17 mouse cellular contexts compared by ENCODE assay signal in genomic region chr9:13509751-13510150, GRCm38 (mm10).
DNase-seq lines count a peak whose midpoint lies in the region; ATAC-seq lines count a peak whose summit lies in the region.
"Had no signal": no experiment of that assay in that cellular context is flagged by ENCODE, and none has a peak within 500 bp of the region (broad histone marks: within the 10 kb centered on the region; RNA-seq: fewer than 3 reads in every experiment).

No protein-coding gene starts in this region.

- no peak overlapping the region for H3K4me3 ChIP-seq in hindbrain, embryonic 12.5 days
- no peak overlapping the region for H3K4me3 ChIP-seq in hindbrain, embryonic 10.5 days
- no peak overlapping the region for H3K4me3 ChIP-seq in neural tube, embryonic 14.5 days (ENCODE audit: low read depth, low read length)
- H3K4me3 ChIP-seq: erythroblast, embryonic 14.5 days; layer of hippocampus, adult 2 months; limb, embryonic 12.5 days had no signal

- no peaks in the 10 kb centered on the region for H3K9me3 ChIP-seq in hindbrain, embryonic 12.5 days (replicated peaks)
- no peaks in the 10 kb centered on the region for H3K9me3 ChIP-seq in hindbrain, embryonic 10.5 days
- no peaks in the 10 kb centered on the region for H3K9me3 ChIP-seq in neural tube, embryonic 14.5 days (ENCODE audit: control insufficient read depth, low read length)
- H3K9me3 ChIP-seq: limb, embryonic 12.5 days had no signal

- DNase-seq in hindbrain, embryonic 10.5 days (ENCODE audit: low spot score), result no peak
- DNase-seq in neural tube, embryonic 10.5 days (ENCODE audit: extremely low spot score, low spot score), result no peak
- peak; percentile 65 to 74 for DNase-seq in cerebellum, postnatal 36 days
- peak; percentile 66 for DNase-seq in splenic B cell, adult 2 months (ENCODE audit: low read depth, low spot score)
- no peak for DNase-seq in Muller cell, postnatal 12 days (ENCODE audit: inconsistent ontology term)
- no peak for DNase-seq in frontal cortex, postnatal 14 days (ENCODE audit: low spot score in 2 of 2)
- DNase-seq: embryo, embryonic 11 days; heart, postnatal 10 days; lung, adult 18-20 months; thymus, adult 18-20 months had no signal

- WGBS in hindbrain, embryonic 12.5 days, result 84% methylated on average over 6 of the region's 6 CpGs
- 80% methylated on average over 6 of the region's 6 CpGs for WGBS in hindbrain, embryonic 10.5 days
- WGBS in neural tube, embryonic 14.5 days, result 76% methylated on average over 6 of the region's 6 CpGs

- no peaks in the 10 kb centered on the region for H3K36me3 ChIP-seq in hindbrain, embryonic 12.5 days
- no peaks in the 10 kb centered on the region for H3K36me3 ChIP-seq in hindbrain, embryonic 10.5 days
- no peaks in the 10 kb centered on the region for H3K36me3 ChIP-seq in neural tube, embryonic 14.5 days (ENCODE audit: control insufficient read depth, insufficient read depth, low read length)
- H3K36me3 ChIP-seq in splenic B cell, adult 2 months (ENCODE audit: control insufficient read depth, insufficient read depth, low read length, poor library complexity, severe bottlenecking), result no peaks in the 10 kb centered on the region
- H3K36me3 ChIP-seq: limb, embryonic 12.5 days had no signal

- no peak overlapping the region for H3K4me2 ChIP-seq in hindbrain, embryonic 12.5 days (replicated peaks)
- no peak overlapping the region for H3K4me2 ChIP-seq in neural tube, embryonic 14.5 days (ENCODE audit: low read depth, low read length)
- H3K4me2 ChIP-seq: limb, embryonic 12.5 days had no signal

- no peaks in the 10 kb centered on the region for H3K27me3 ChIP-seq in hindbrain, embryonic 12.5 days
- no peaks in the 10 kb centered on the region for H3K27me3 ChIP-seq in hindbrain, embryonic 10.5 days (ENCODE audit: insufficient read depth, poor library complexity, severe bottlenecking)
- no peaks in the 10 kb centered on the region for H3K27me3 ChIP-seq in neural tube, embryonic 14.5 days (ENCODE audit: control insufficient read depth, insufficient read depth, low read length)
- no peaks in the 10 kb centered on the region for H3K27me3 ChIP-seq in splenic B cell, adult 2 months (ENCODE audit: control insufficient read depth, insufficient read depth, low read length, poor library complexity, severe bottlenecking)
- H3K27me3 ChIP-seq: limb, embryonic 12.5 days had no signal

- ATAC-seq in hindbrain, embryonic 12.5 days (ENCODE audit: low FRiP score), result 0 out of 2 replicates have a peak, but pooled peaks have one; percentile 29
- ATAC-seq in neural tube, embryonic 14.5 days (ENCODE audit: low read depth), result peak; percentile 7; the same call in 1 of the 2 replicates
- ATAC-seq: activated CD4-positive, CD25-positive, alpha-beta regulatory T cell, adult 4 months; intestine, postnatal 0 days had no signal

- H3K4me1 ChIP-seq in hindbrain, embryonic 12.5 days, result 0 out of 2 replicates have a peak, but pooled peaks cover 5% of the 10 kb centered on the region
- peaks cover 7% of the 10 kb centered on the region; the same call in 1 of the 2 replicates for H3K4me1 ChIP-seq in hindbrain, embryonic 10.5 days (replicated peaks)
- no peaks in the 10 kb centered on the region for H3K4me1 ChIP-seq in neural tube, embryonic 14.5 days (ENCODE audit: control insufficient read depth, insufficient read depth, low read length)

- H3K27ac ChIP-seq in hindbrain, embryonic 12.5 days, result no peak overlapping the region
- no peak overlapping the region for H3K27ac ChIP-seq in hindbrain, embryonic 10.5 days
- 0 out of 2 replicates have a peak overlapping the region, but pooled peaks have one; percentile 31 for H3K27ac ChIP-seq in neural tube, embryonic 14.5 days (ENCODE audit: low read depth, low read length)
- H3K27ac ChIP-seq: limb, embryonic 12.5 days had no signal

- H3K9ac ChIP-seq in hindbrain, embryonic 12.5 days, result no peak overlapping the region
- H3K9ac ChIP-seq in neural tube, embryonic 14.5 days (replicated peaks; ENCODE audit: low read depth, low read length), result no peak overlapping the region
- H3K9ac ChIP-seq: limb, embryonic 12.5 days had no signal

Comparison
In these comparisons a context has a peak if more than half of its experiments do, and no peak if none do; other contexts are left out.
1. DNase-seq: peak in cerebellum, postnatal 36 days (2 of 2) and splenic B cell, adult 2 months (single experiment); none in hindbrain, embryonic 10.5 days (single experiment), neural tube, embryonic 10.5 days (single experiment), Muller cell, postnatal 12 days (single experiment) and frontal cortex, postnatal 14 days (0 of 2).